Mouse (Mus musculus): ENCODE measurements around the gene Dgke. TPM values are rescaled to one million over a fixed set of nuclear protein-coding genes. Genes with fewer than 3 reads are reported as not detected.
A peak's percentile ranks its signal among the peaks of the same experiment; 100 is the strongest.
"Not testable (repeated sequence)": the region's sequence is repeated elsewhere in the genome, so short reads cannot be mapped to it uniquely, and the experiment has no call there.

Gene Dgke
- total RNA-seq (2021), result 10 to 100 TPM in 1 of 2 experiments, 1 to 10 TPM in 1; 10.0 to 14.3 TPM

- intact Hi-C loops (cut with DNase I), result no loop called here
- no peak for DNase-seq
These were observed at the start of gene Dgke for GRCm38 (mm10) chr11:89066750-89067149. Gene Dgke (minus strand): TSS chr11:89066850.

GRCm38 (mm10) chr11:89107180-89107807 is 40.6 kb upstream of the Dgke start:
- no peak for DNase-seq
- intact Hi-C loops (cut with DNase I), result no loop called here

- intact Hi-C loops (cut with DNase I), result no loop called here
- DNase-seq, result no peak
These were observed 39.2 kb upstream of the Dgke start for GRCm38 (mm10) chr11:89105823-89106222.

GRCm38 (mm10) chr11:89105211-89105610 is 38.6 kb upstream of the Dgke start:
- intact Hi-C loops (cut with DNase I), result no loop called here
- no peak for DNase-seq

- intact Hi-C loops (cut with DNase I), result loop anchor here (5.0 kb wide), 1 partner anchor 39 kb away; no protein-coding TSS in a partner anchor
- DNase-seq, result peak; percentile 25 to 32
These were observed 36.5 kb upstream of the Dgke start for GRCm38 (mm10) chr11:89103166-89103565.

- intact Hi-C loops (cut with DNase I), result loop anchor here (1.0 to 5.0 kb wide), 4 partner anchors 41 to 620 kb away; no protein-coding TSS in a partner anchor
- DNase-seq, result peak; percentile 59 to 66
These were observed 34.2 kb upstream of the Dgke start for GRCm38 (mm10) chr11:89100826-89101321.

GRCm38 (mm10) chr11:89100403-89100802 is 33.8 kb upstream of the Dgke start:
- intact Hi-C loops (cut with DNase I), result loop anchor here (1.0 to 5.0 kb wide), 4 partner anchors 42 to 620 kb away; no protein-coding TSS in a partner anchor
- DNase-seq, result peak; percentile 91 to 92

GRCm38 (mm10) chr11:89098930-89099329 is 32.3 kb upstream of the Dgke start:
- DNase-seq, result no peak
- intact Hi-C loops (cut with DNase I), result no loop called here

- intact Hi-C loops (cut with DNase I), result no loop called here
- DNase-seq, result no peak
These were observed 31.6 kb upstream of the Dgke start for GRCm38 (mm10) chr11:89098083-89098835.

GRCm38 (mm10) chr11:89097292-89097691 is 30.6 kb upstream of the Dgke start:
- intact Hi-C loops (cut with DNase I); DNase-seq: not testable (repeated sequence)

- intact Hi-C loops (cut with DNase I), result no loop called here
- DNase-seq, result no peak
These were observed 28.7 kb upstream of the Dgke start for GRCm38 (mm10) chr11:89095306-89095705.

- DNase-seq, result peak; percentile 47 to 67
These were observed 26.1 kb upstream of the Dgke start for GRCm38 (mm10) chr11:89092714-89093113.

GRCm38 (mm10) chr11:89090359-89090758 is 23.7 kb upstream of the Dgke start:
- DNase-seq; intact Hi-C loops (cut with DNase I): not testable (repeated sequence)

More at GRCm38 (mm10) chr11:89092714-89093113, 26.1 kb upstream of the Dgke start:
- intact Hi-C loops (cut with DNase I), result no loop called here

- intact Hi-C loops (cut with DNase I), result no loop called here
These were observed 22.1 kb upstream of the Dgke start for GRCm38 (mm10) chr11:89088754-89089153.

GRCm38 (mm10) chr11:89086208-89086809 is 19.7 kb upstream of the Dgke start:
- intact Hi-C loops (cut with DNase I), result no loop called here
- DNase-seq, result no peak

More at GRCm38 (mm10) chr11:89088754-89089153, 22.1 kb upstream of the Dgke start:
- no peak for DNase-seq

- intact Hi-C loops (cut with DNase I), result no loop called here
These were observed 18.0 kb upstream of the Dgke start for GRCm38 (mm10) chr11:89084601-89085000.

GRCm38 (mm10) chr11:89082691-89083090 is 16.0 kb upstream of the Dgke start:
- intact Hi-C loops (cut with DNase I); DNase-seq: not testable (repeated sequence)

More at GRCm38 (mm10) chr11:89084601-89085000, 18.0 kb upstream of the Dgke start:
- DNase-seq, result peak; percentile 47 to 56

GRCm38 (mm10) chr11:89081906-89082305 is 15.3 kb upstream of the Dgke start:
- intact Hi-C loops (cut with DNase I); DNase-seq: not testable (repeated sequence)

- DNase-seq, result no peak
- intact Hi-C loops (cut with DNase I), result no loop called here
These were observed 12.5 kb upstream of the Dgke start for GRCm38 (mm10) chr11:89078996-89079680.

- no peak for DNase-seq
- intact Hi-C loops (cut with DNase I), result no loop called here
These were observed 11.7 kb upstream of the Dgke start for GRCm38 (mm10) chr11:89078305-89078704.
